Mouse (Mus musculus) MEL (cell line): ENCODE results near the gene Rabep1.

ENCODE experiments used
- BHLHE40 ChIP-seq: IDR thresholded peaks from 2 replicates; pipeline ENCODE4 v1.6.1; 2012; ENCODE audit warnings: low read depth, mild to moderate bottlenecking, inconsistent platforms, low read length, improper control_type of control experiment, borderline replicate concordance
- CHD1 ChIP-seq: IDR thresholded peaks from 2 replicates; pipeline ENCODE4 v1.6.1; 2012; ENCODE audit warnings: low read depth, mild to moderate bottlenecking, inconsistent platforms, low read length, improper control_type of control experiment
- CTCF ChIP-seq, 3 experiments: IDR thresholded peaks in 2 of 3; conservative IDR thresholded peaks in 1 of 3; 2 replicates each; pipeline ENCODE4 v1.5.1; 2011 to 2012; ENCODE audit warnings: low read length in 3 of 3, low read depth in 2 of 3, mild to moderate bottlenecking in 2 of 3, improper control_type of control experiment in 1 of 3, inconsistent platforms in 1 of 3, mixed read lengths in 1 of 3, moderate library complexity in 1 of 3; ENCODE audit not compliant: control insufficient read depth in 1 of 3, insufficient read depth in 1 of 3, poor library complexity in 1 of 3, severe bottlenecking in 1 of 3
- EP300 ChIP-seq, 2 experiments: IDR thresholded peaks; 2 replicates each; pipeline ENCODE4 v1.6.1; 2011; ENCODE audit warnings: improper control_type of control experiment in 2 of 2, low read length in 2 of 2, low read depth in 1 of 2, mild to moderate bottlenecking in 1 of 2
- GATA1 ChIP-seq: IDR thresholded peaks from 2 replicates; pipeline ENCODE4 v1.6.1; 2011; ENCODE audit warnings: low read depth, low read length, improper control_type of control experiment
- MAFK ChIP-seq: IDR thresholded peaks from 2 replicates; pipeline ENCODE4 v1.6.1; 2011; ENCODE audit warnings: low read depth, mild to moderate bottlenecking, low read length, improper control_type of control experiment, borderline replicate concordance
- NRF1 ChIP-seq: IDR thresholded peaks from 2 replicates; pipeline ENCODE4 v1.6.1; 2014; ENCODE audit warnings: low read depth, mild to moderate bottlenecking, inconsistent platforms, low read length, improper control_type of control experiment, moderate library complexity; ENCODE audit not compliant: poor library complexity, insufficient read depth, severe bottlenecking
- POLR2A ChIP-seq, 2 experiments: IDR thresholded peaks; 2 replicates each; pipeline ENCODE4 v1.6.1; 2011 to 2012; ENCODE audit warnings: low read length in 2 of 2, mild to moderate bottlenecking in 2 of 2, control low read depth in 1 of 2, improper control_type of control experiment in 1 of 2, low read depth in 1 of 2, moderate library complexity in 1 of 2; ENCODE audit not compliant: control insufficient read depth in 1 of 2, insufficient read depth in 1 of 2, poor library complexity in 1 of 2
- POLR2AphosphoS2 ChIP-seq: IDR thresholded peaks from 2 replicates; pipeline ENCODE4 v1.6.1; 2011; ENCODE audit warnings: low read length, improper control_type of control experiment
- RAD21 ChIP-seq: IDR thresholded peaks from 2 replicates; pipeline ENCODE4 v1.6.1; 2011; ENCODE audit warnings: mild to moderate bottlenecking, low read depth, low read length, improper control_type of control experiment
- TCF12 ChIP-seq: IDR thresholded peaks from 2 replicates; pipeline ENCODE4 v1.6.1; 2014; ENCODE audit warnings: low read depth, mild to moderate bottlenecking, inconsistent platforms, low read length, improper control_type of control experiment, moderate library complexity

DNA sequence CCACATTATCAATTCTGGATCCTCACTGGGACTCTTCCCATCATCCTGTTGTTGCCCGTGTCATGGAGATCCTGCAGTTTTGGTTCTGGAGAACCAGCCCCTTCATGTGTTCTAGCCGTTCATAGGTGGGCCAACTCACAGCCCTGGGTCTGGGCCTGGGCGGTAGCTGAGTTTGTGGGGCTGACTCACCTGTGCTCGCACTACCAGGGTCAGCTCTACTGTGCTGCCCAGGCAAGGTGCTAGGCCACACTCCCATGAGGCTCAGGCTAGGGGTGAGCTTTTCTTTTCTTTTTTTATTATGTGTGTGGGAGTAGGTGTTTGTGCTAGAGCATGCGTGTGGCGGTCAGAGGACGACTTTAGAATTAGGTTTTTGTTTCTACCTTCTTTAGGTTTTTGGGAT lies 33.1 kb downstream of the Rabep1 start:
- no peak for TF ChIP-seq POLR2A (IDR thresholded peaks at IDR 0.05; ENCODE audit: control insufficient read depth in 1 of 2, insufficient read depth in 1 of 2, low read depth in 1 of 2, low read length in 2 of 2, poor library complexity in 1 of 2)
- TF ChIP-seq POLR2AphosphoS2: no peak
- no peak for TF ChIP-seq CTCF (IDR thresholded peaks at IDR 0.05 in 2 of 3, conservative IDR thresholded peaks at IDR 0.05 in 1 of 3; ENCODE audit: control insufficient read depth in 1 of 3, insufficient read depth in 1 of 3, low read depth in 2 of 3, low read length in 3 of 3, poor library complexity in 1 of 3, severe bottlenecking in 1 of 3)
- no peak for TF ChIP-seq MAFK
- TF ChIP-seq NRF1: no peak
- no peak for TF ChIP-seq RAD21
- TF ChIP-seq GATA1: no peak
- TF ChIP-seq BHLHE40: no peak
- TF ChIP-seq CHD1: no peak
- no peak for TF ChIP-seq TCF12
- no peak for TF ChIP-seq EP300 (IDR thresholded peaks at IDR 0.05; ENCODE audit: low read depth in 1 of 2, low read length in 2 of 2)
